Mouse (Mus musculus): Measurements from ENCODE around the gene Crebrf.
A peak's percentile ranks its signal among the peaks of the same experiment; 100 is the strongest.

Gene Crebrf

GRCm38 (mm10) chr17:26715271-26715758 lies at the start of gene Crebrf:
Gene Crebrf, plus strand, starts transcription at chr17:26715650.
- peak; percentile 98 for DNase-seq (ENCODE audit: low spot score)

- no peak for DNase-seq (ENCODE audit: low spot score)
These were observed 44.2 kb upstream of the Crebrf start for GRCm38 (mm10) chr17:26671268-26671667.

GRCm38 (mm10) chr17:26675845-26676244 lies 39.6 kb upstream of the Crebrf start:
- DNase-seq (ENCODE audit: low spot score): no peak

GRCm38 (mm10) chr17:26676252-26676615 lies 39.2 kb upstream of the Crebrf start:
- peak; percentile 94 for DNase-seq (ENCODE audit: low spot score)

GRCm38 (mm10) chr17:26676616-26677376 lies 38.7 kb upstream of the Crebrf start:
- peak; percentile 68 for DNase-seq (ENCODE audit: low spot score)

GRCm38 (mm10) chr17:26677711-26678637 lies 37.5 kb upstream of the Crebrf start:
- no peak for DNase-seq (ENCODE audit: low spot score)

GRCm38 (mm10) chr17:26681276-26681675 lies 34.2 kb upstream of the Crebrf start:
- no peak for DNase-seq (ENCODE audit: low spot score)

- no peak for DNase-seq (ENCODE audit: low spot score)
These were observed 29.0 kb upstream of the Crebrf start for GRCm38 (mm10) chr17:26686334-26687000.

GRCm38 (mm10) chr17:26688795-26689735 lies 26.4 kb upstream of the Crebrf start:
- DNase-seq (ENCODE audit: low spot score): no peak

GRCm38 (mm10) chr17:26689810-26690209 lies 25.6 kb upstream of the Crebrf start:
- DNase-seq (ENCODE audit: low spot score): no peak

- no peak for DNase-seq (ENCODE audit: low spot score)
These were observed 25.2 kb upstream of the Crebrf start for GRCm38 (mm10) chr17:26690236-26690635.

GRCm38 (mm10) chr17:26691110-26691509 lies 24.3 kb upstream of the Crebrf start:
- no peak for DNase-seq (ENCODE audit: low spot score)

- no peak for DNase-seq (ENCODE audit: low spot score)
These were observed 22.0 kb upstream of the Crebrf start for GRCm38 (mm10) chr17:26693424-26693823.

GRCm38 (mm10) chr17:26694171-26694570 lies 21.3 kb upstream of the Crebrf start:
- no peak for DNase-seq (ENCODE audit: low spot score)

- no peak for DNase-seq (ENCODE audit: low spot score)
These were observed 20.3 kb upstream of the Crebrf start for GRCm38 (mm10) chr17:26695193-26695592.

- DNase-seq (ENCODE audit: low spot score): peak; percentile 23
These were observed 16.6 kb upstream of the Crebrf start for GRCm38 (mm10) chr17:26698846-26699245.

GRCm38 (mm10) chr17:26699819-26700616 lies 15.4 kb upstream of the Crebrf start:
- DNase-seq (ENCODE audit: low spot score): no peak

- no peak for DNase-seq (ENCODE audit: low spot score)
These were observed 13.9 kb upstream of the Crebrf start for GRCm38 (mm10) chr17:26701565-26701964.

- DNase-seq (ENCODE audit: low spot score): no peak
These were observed 12.8 kb upstream of the Crebrf start for GRCm38 (mm10) chr17:26702621-26703020.

- DNase-seq (ENCODE audit: low spot score): no peak
These were observed 11.8 kb upstream of the Crebrf start for GRCm38 (mm10) chr17:26703671-26704070.

Data from embryo, embryonic 10.5 days (tissue).